Mouse (Mus musculus) monocyte, adult 5-6 weeks (primary cell): ENCODE results near the gene Wnt4. TPM values are rescaled to one million over a fixed set of nuclear protein-coding genes. Genes with fewer than 3 reads are reported as not detected.

Source experiments
- ATAC-seq: fragments of 153-309, 156-312 bp; replicated peaks from 2 replicates; pipeline ENCODE4 v1.8.0; 2017; ENCODE audit warnings: mild to moderate bottlenecking; ENCODE audit not compliant: low TSS enrichment, insufficient number of reproducible peaks, severe bottlenecking, poor library complexity, low FRiP score
- total RNA-seq: library from RNA; stranded (forward); fragments of 200-1000, 200-491, 200-594 nt; gene quantifications from 3 replicates; pipeline ENCODE4 v1.2.3, GENCODE M21; 2017

Gene Wnt4
- total RNA-seq, 1 experiment from 2014 or later = not detected

DNA sequence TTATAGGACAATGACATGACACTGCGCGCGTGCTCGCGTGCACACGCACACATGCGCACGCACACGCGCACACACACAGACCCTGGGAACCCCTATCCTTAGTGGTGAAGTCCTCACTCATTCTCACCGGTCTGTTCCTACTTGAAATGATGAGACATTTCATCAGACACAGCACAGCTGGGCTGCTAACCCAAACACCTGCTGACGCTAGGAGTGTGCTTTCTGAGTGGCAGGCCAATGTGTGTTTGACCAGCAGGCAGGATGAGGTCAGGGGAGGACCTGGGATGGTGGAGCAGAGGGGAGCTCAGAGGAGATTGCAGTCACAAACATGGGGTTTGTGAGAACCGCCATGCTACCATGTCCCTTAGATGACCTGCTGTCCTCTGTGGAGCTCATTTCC lies 22.9 kb downstream of the Wnt4 start:
- ATAC-seq = no peak

- ATAC-seq = no peak
These were observed 24.3 kb downstream of the Wnt4 start for GRCm38 (mm10) chr4:137301635-137302034.

DNA sequence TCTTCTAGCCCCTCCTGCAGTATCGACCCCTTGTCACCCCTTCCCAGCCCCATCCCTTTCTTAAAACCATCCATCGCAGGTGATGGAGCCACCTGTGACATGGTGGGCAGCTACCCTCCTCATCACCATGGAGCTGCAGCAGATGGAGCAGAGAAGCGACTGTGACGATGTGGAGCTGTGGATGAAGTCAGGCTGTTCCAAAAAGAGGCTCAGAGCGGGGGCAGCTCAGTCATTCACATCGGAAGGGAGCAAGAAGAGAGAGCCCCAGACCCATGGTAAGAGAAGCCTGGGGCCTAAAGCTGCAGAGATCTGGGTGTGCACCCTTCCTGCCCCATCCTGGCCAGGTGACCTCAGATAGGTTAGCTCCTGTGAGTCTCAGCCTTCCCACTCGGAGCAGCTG lies 26.8 kb downstream of the Wnt4 start:
- ATAC-seq = no peak

DNA sequence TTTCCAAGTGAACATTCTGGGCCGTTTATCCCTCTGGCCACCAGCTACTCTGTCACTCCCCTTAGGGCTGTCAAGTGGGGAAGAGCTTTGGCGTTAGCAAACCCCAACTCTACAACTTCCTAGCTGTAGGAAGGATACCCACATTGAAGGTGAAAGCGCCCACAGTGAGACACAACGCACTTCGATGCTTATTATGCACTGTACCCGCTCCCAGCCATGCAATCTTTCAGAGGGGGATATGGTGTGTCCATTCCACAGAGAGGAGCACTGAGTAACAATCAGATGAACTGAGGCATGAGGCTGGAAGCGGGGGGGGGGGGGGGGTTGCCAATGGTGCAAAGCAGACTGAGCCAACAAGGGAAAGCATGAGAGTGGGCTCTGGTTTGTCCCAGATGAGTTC lies 27.8 kb downstream of the Wnt4 start:
- ATAC-seq = no peak

DNA sequence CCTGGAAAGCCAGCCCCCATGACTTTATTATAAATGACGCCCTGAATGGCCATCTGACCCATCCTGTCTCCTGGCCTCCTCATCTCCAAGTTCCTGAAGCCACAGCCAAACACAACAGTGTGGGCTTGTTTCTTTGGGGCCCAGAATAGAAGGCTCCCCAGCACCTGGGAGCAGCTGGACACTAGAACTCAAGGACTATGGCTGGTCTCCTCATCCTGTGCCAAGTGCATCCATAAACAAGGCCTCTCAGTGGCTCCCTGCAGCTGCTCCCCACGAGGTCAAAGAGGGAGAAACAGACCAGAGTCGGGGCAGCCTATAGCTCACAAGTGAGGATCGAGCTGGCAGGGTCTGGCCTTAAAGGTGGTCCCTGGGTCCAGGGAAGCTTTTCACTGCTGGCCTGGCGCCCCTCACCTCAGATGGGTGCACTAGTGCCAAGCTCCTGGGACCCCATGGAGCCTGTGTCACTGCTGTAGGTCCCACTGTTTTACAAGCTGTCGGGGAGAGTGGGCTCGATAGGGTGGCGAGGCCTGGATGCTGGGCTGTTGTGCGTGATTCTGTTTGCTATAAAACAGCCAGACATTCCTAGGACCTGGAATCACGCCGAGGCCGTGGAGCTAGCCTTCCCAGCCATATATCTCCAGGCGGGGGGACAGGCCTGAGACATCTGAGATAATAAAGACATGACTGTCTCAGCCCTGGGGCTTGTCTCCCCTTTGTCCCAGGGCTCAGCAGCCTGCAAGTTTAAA lies 28.7 kb downstream of the Wnt4 start:
- ATAC-seq = no peak

DNA sequence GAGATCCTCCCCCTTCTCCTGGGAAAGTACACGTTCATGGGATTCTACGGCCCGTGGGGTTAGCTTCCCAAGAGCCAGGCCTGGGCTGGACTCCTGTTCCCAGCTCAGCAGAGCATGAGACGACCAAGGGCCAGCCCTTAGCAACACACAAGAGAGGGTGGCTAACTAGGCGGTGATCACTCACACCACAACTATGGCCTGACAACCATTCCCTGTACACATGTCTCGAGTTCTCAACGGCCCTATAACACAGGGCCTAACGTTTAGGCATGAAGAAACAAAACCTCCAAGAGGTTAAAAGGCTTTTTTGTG lies 29.2 kb downstream of the Wnt4 start:
- no peak for ATAC-seq

DNA sequence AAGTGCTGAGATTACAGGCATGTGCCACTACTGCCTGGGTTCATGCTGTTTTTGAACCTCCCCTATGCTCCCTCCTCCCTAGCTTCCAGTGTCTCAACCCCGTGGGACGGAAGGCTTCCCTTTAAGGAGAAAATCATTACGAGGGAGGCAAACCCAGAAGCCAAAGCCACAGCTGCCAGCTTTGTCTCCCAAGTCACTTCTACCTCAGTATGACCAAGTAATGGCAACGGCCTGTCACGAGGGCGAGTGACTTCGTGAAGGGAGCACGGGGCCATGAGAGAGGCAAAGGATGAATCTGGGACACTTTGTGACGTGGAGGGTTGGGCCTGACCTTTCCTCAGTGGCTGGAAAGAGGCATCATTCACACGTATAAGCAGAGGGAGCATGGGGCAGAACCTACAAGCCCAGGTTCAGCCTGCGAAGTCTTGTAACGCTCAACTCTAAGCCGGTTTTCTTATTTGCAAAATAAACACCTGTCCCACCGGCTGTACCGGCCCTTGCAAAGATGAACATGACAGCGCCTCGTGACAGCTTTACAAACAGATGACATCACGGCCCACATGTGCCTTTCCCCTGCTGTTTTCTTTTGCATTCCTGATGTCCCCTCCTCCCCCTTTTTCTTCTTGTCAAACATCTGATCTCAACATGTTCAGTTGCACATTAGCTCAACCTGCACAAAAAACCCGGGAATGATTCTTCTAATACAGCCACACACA lies 29.9 kb downstream of the Wnt4 start:
- no peak for ATAC-seq

DNA sequence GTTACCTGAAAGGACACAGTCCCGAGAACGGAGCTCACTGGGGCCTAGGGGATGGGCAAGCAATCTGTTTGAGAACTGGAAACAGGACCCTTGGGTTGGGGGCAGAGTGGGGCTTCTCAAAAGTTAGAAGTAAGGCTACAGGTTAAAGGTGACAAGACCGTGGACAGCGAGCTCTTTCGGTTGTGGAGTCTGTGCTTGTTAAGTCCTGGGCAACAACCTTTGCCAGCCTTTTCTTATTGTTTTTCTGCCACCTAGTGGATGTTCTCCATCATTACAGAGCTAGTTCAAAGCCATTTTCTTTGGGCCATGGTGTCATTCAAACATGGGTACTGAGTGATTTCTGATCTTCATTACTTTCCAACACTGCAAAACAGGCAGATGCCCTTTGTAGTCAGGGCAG lies 31.1 kb downstream of the Wnt4 start:
- ATAC-seq = no peak

DNA sequence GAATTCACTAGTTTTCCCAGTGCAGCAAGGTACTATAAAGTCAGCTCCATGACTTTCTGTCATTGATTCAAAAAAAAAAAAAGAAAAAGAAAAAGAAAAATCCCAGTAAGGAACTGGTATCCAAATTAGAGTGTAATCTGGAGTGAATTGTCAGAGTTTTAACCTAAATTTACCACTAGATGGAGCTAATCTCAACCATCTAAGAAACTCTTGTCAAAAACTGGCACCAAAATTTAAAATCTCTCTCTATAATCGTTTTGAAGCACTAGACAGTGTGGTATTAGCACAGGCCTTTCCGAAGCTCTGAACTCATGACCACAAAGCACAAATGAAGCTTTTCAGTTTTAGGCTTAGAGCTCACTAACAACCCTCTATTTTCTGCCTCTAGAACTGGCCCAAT lies 36.2 kb downstream of the Wnt4 start:
- no peak for ATAC-seq

DNA sequence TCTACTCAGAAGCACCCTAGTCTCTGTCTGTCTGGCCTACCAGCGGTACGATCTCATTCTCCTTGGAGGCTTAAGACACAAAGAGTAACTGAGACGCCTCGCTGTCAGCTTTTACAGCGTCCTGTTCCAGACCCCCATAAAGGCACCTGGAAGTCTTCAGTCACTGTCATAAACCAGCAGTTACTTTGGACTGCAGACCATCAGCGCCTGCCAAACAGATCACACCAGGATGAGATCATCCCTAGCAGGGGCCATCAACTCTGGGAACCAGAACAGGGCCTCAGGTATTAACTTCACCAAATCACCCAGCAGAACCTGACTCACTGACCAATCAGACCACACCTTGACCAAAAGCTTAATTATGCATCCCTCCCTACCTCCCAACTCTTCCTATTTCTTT lies 37.3 kb downstream of the Wnt4 start:
- no peak for ATAC-seq

DNA sequence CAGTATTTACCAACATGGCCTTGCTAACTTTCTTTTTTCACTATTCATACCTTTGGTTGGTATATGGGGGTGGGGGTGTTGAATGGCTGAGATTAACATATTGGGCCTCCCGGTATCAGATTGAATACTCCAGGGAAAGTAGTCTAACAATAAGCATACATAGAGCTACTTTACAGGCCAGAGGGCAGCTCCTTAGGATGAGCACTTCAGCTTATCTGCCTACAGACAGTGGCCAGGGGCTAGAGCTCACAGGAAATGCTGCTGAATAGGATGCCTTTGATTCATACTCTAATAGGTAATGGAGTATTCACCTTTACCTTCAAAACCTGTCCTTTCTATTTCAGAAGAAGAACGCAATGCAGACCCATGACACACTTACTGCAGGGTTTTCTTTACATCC lies 37.8 kb downstream of the Wnt4 start:
- ATAC-seq = no peak

- no peak for ATAC-seq
These were observed 38.9 kb downstream of the Wnt4 start for GRCm38 (mm10) chr4:137316027-137316770.

DNA sequence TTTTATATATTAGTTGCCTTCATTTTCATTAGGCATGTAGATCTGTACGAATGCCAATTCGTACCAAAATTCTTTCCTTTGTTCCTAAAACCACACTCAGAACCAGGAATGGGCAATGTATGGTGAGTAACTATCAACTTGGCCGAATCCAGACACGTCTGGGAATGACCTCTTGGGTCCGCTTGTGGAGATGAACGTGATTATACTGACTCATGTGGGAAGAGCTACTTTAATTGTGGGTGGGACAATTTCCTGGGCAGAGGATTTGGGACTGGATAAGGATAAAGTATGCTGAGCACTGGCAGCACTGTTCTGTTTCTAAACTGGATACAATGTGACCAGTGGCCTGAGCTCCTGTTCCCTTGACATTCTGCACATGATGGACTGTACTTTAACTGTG lies 47.6 kb downstream of the Wnt4 start:
- ATAC-seq = no peak

DNA sequence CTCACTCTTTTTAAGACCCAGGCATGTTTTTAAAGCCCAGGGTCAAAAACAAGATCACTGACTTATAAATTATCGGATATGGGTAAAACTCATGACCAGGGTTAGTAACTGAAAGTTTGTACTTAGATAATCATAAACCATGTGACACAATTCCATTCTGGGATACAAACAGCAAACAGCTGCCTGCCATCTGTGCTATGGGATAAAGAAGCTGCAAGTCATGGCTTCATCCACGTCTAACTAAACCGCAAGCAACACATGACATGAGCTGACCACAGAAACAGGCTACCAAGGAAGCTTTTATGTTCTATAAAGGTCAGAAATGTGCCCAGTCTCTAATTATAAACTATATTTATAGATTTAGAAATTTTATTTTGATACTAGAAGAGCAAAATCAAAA lies 49.2 kb downstream of the Wnt4 start:
- no peak for ATAC-seq

DNA sequence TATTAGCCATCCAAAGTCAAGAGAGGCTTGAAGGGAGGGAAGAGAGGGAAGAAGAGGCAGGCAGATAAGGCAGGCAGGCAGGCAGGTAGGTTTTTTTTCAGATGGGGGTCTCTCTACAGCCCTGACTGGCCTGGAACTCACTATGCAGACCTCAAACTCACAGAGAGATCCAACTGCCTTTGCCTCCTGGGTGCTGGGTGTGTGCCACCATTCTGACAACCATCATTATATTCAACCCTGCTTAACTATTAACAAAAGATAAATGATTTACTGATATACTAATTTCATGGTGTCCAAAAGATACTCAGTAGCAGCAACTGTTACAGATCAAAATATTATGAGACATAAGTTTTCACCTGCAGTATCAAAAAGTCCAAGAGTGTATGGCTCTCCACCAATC lies 54.8 kb downstream of the Wnt4 start:
- no peak for ATAC-seq

GRCm38 (mm10) chr4:137336468-137336867 lies 59.2 kb downstream of the Wnt4 start:
- no peak for ATAC-seq

- ATAC-seq = no peak
These were observed 62.1 kb downstream of the Wnt4 start for GRCm38 (mm10) chr4:137339415-137339814.

- ATAC-seq = no peak
These were observed 65.5 kb downstream of the Wnt4 start for GRCm38 (mm10) chr4:137342816-137343215.

DNA sequence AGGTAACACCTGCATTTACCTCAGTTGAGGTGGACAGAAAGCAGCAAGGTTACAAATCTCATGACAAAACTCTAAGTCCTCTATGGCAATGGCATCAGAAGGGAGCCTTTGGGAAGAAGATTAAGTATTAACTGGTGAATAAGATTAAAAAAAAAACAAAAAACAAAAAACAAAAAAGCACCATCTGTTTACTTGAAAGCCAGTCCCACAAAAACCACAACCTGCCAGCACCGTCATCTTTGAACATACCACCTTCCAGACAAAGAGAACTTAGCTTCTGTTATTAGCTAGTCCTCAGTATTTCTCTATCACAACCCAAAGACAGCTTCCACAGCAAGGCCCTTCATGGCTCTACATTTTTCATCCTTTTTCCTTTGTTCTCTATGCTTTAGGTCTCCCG lies 67.8 kb downstream of the Wnt4 start:
- ATAC-seq = no peak

- peak; percentile 95 for ATAC-seq
These were observed 68.5 kb downstream of the Wnt4 start for GRCm38 (mm10) chr4:137345790-137346189.
